Mouse (Mus musculus) naive thymus-derived CD4-positive, alpha-beta T cell, adult 5 months (primary cell): ENCODE measurements around the gene Tmem165. TPM values are rescaled to one million over a fixed set of nuclear protein-coding genes. Genes with fewer than 3 reads are reported as not detected.

ENCODE experiments used
- polyA plus RNA-seq: library from polyadenylated mRNA; unstranded; fragments of 100-300 nt; shearing (Covaris generic); gene quantifications from one replicate; pipeline ENCODE4 v1.2.1, GENCODE M21; 2017

Gene Tmem165
- 51.8 TPM for polyA plus RNA-seq

DNA sequence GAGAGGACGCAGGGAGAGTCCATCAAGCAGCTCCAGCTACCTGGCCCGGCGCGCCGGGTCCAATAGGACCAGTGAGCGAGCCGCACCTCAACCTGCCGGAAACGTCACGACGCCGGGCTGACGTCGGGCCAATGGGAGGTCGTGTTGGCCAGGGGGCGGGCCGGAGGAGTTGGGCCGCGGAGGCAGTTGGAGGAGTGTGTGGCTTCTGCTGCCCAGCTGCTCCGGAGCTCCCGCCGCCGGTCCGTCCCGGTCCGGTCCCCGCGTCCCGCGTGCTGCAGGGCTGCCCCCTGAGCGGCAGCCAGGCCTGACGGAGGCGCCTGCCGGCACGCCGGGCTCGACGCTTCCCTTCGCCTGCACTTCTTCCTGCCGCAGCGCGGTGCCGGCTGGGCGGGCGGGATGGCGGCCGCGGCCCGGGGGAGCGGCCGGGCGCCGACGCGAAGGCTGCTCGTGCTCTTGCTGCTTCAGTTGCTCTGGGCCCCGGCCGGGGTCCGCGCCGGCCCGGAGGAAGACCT, at the start of gene Tmem165:
Gene Tmem165, plus strand, starts transcription at position 131 of the 512 bp plus-strand sequence.

DNA sequence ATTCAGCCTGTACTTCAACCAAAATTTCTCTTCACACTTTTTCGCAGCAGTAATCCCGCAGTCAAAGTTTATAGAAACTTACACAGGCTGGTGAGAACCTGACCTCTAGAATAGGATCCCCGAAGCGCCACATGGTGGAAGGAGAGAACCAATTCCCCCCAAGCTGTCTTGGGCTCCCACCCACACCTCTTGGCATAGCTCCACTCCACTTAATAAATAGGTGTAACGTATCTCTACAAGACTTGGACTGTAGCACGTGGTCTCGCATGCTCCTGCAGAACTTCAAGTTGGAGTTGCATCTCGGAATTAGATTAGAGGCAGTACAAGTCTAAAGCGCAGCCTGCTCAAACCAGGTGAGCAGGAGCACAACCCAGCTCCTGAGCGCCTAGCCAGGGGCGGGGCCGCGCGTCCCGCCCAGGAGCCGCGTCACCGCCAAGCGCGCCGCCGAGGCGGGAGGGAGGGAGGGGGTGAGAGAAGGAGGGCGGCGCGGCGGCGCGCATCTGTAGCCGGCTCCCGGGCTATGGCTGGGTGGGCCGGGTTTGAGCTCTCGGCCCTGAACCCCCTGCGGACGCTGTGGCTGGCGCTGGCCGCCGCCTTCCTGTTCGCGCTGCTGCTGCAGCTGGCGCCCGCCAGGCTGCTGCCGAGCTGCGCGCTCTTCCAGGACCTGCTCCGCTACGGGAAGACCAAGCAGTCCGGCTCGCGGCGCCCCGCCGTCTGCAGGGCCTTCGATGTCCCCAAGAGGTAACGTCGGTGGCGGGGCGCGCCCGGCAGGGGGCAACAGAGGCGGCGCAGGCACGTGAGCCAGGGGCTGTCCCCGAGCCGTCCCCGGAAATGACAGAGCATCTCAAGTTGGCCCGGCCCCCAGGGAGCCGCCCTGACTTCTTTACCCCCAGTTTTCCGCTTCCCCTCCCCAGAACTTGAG, 43.6 kb upstream of the Tmem165 start, which contains the start of gene Srd5a3:
Gene Srd5a3, plus strand, starts transcription at position 464 of the 922 bp plus-strand sequence.

Other genes with a start within 250 kb of the Tmem165 start
- gene Kdr, start 205.4 kb upstream of the Tmem165 start, polyA plus RNA-seq = 0.10 TPM
- gene Srd5a3, start 43.6 kb upstream of the Tmem165 start, polyA plus RNA-seq = 34.4 TPM
- gene Clock, start 120.9 kb downstream of the Tmem165 start, polyA plus RNA-seq = 18.3 TPM
- gene Pdcl2, start 147.3 kb downstream of the Tmem165 start, polyA plus RNA-seq = not detected
- not detected for gene Nmu, start 179.9 kb downstream of the Tmem165 start, polyA plus RNA-seq